Mouse (Mus musculus): ENCODE results near the gene Zfp189. TPM values are rescaled to one million over a fixed set of nuclear protein-coding genes. Genes with fewer than 3 reads are reported as not detected.

Gene Zfp189
- polyA plus RNA-seq, 1 experiment from 2014 or later = 7.0 TPM

DNA sequence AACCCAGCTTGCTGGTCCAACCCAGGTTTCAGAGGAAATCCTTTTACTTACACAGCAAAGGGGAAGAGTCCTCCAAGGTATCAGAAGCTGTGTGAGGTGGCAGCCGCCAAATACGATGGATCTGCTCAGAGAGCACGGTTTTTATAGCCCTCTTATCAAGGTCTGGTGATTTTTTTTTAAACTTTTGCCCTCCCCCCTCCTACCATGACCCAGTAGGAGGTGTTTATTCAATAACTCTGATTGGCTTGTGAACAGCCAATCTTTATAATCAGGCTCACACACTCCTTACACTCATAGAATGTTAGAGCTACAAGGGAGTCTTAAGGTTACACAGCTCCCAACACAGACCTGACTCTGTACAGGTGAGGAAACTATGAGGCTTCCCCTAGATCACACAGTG lies 28.4 kb downstream of the Zfp189 start, which contains the start of gene Aldob:
TSS of gene Aldob (minus strand) at position 164 of the 400 bp plus-strand sequence.
- H3K9me3 ChIP-seq (replicated peaks; ENCODE audit: control insufficient read depth, low read length) = no peaks in the 10 kb centered on the region
- H3K36me3 ChIP-seq (ENCODE audit: control insufficient read depth, insufficient read depth) = no peaks in the 10 kb centered on the region
- no peaks in the 10 kb centered on the region for H3K27me3 ChIP-seq (ENCODE audit: control insufficient read depth, insufficient read depth, low read length)
- WGBS = 27% methylated on average over 3 of the region's 3 CpGs
- H3K4me1 ChIP-seq (ENCODE audit: control insufficient read depth, insufficient read depth, low read length) = no peaks in the 10 kb centered on the region
- H3K27ac ChIP-seq (ENCODE audit: low read length) = no peak within 1 kb of the TSS
- no peak within 1 kb of the TSS for H3K4me3 ChIP-seq (ENCODE audit: low read length)
- H3K9ac ChIP-seq (ENCODE audit: low read length) = no peak within 1 kb of the TSS
- ATAC-seq (replicated peaks; ENCODE audit: extremely low read depth, insufficient read depth, low FRiP score) = no peak
- no peak within 1 kb of the TSS for H3K4me2 ChIP-seq (ENCODE audit: low read depth, low read length)

DNA sequence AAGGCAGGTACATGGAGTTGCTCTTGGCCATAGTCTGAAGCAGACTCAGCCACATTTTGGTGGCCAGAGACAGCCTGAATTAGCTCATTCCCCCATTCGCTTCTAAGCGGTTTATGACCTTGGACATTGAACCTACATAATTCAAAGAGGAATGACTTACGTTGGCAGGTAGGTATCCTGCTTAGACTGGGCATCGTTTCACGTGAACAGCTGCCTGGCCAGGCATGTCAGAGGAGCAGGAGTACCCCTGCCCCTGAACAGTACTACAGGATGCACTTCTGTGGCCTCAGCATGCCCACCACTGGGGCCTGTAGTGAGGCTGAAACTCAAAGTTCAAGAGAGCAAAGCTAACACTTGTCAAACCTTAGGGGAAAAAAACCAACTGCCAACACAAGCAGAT lies 32.4 kb downstream of the Zfp189 start:
- no peak overlapping the region for H3K4me2 ChIP-seq (ENCODE audit: low read depth, low read length)
- no peaks in the 10 kb centered on the region for H3K36me3 ChIP-seq (ENCODE audit: control insufficient read depth, insufficient read depth)
- no peak overlapping the region for H3K9ac ChIP-seq (ENCODE audit: low read length)
- no peaks in the 10 kb centered on the region for H3K4me1 ChIP-seq (ENCODE audit: control insufficient read depth, insufficient read depth, low read length)
- ATAC-seq (replicated peaks; ENCODE audit: extremely low read depth, insufficient read depth, low FRiP score) = no peak
- no peaks in the 10 kb centered on the region for H3K9me3 ChIP-seq (replicated peaks; ENCODE audit: control insufficient read depth, low read length)
- no peaks in the 10 kb centered on the region for H3K27me3 ChIP-seq (ENCODE audit: control insufficient read depth, insufficient read depth, low read length)
- no peak overlapping the region for H3K27ac ChIP-seq (ENCODE audit: low read length)
- WGBS = 78% methylated on average over 5 of the region's 5 CpGs
- no peak overlapping the region for H3K4me3 ChIP-seq (ENCODE audit: low read length)

- Histone ChIP-seq H3K9ac (ENCODE audit: low read length) (no peak overlapping the region), H3K4me1 (ENCODE audit: control insufficient read depth, insufficient read depth, low read length) (no peaks in the 10 kb centered on the region), H3K4me2 (ENCODE audit: low read depth, low read length) (no peak overlapping the region), H3K27ac (ENCODE audit: low read length) (no peak overlapping the region), H3K9me3 (replicated peaks; ENCODE audit: control insufficient read depth, low read length) (no peaks in the 10 kb centered on the region), H3K36me3 (ENCODE audit: control insufficient read depth, insufficient read depth) (no peaks in the 10 kb centered on the region), H3K4me3 (ENCODE audit: low read length) (no peak overlapping the region), H3K27me3 (ENCODE audit: control insufficient read depth, insufficient read depth, low read length) (no peaks in the 10 kb centered on the region)
- ATAC-seq (replicated peaks; ENCODE audit: extremely low read depth, insufficient read depth, low FRiP score) = no peak
- 86% methylated on average over 7 of the region's 7 CpGs for WGBS
Measured at GRCm38 (mm10) chr4:49557375-49557774, 36.4 kb downstream of the Zfp189 start.

- H3K27ac ChIP-seq (ENCODE audit: low read length) = no peak overlapping the region
- H3K9me3 ChIP-seq (replicated peaks; ENCODE audit: control insufficient read depth, low read length) = no peaks in the 10 kb centered on the region
- no peak overlapping the region for H3K9ac ChIP-seq (ENCODE audit: low read length)
- no peak overlapping the region for H3K4me2 ChIP-seq (ENCODE audit: low read depth, low read length)
- no peaks in the 10 kb centered on the region for H3K27me3 ChIP-seq (ENCODE audit: control insufficient read depth, insufficient read depth, low read length)
- H3K36me3 ChIP-seq (ENCODE audit: control insufficient read depth, insufficient read depth) = no peaks in the 10 kb centered on the region
- WGBS = 37% methylated on average over 2 of the region's 2 CpGs
- no peak overlapping the region for H3K4me3 ChIP-seq (ENCODE audit: low read length)
- no peaks in the 10 kb centered on the region for H3K4me1 ChIP-seq (ENCODE audit: control insufficient read depth, insufficient read depth, low read length)
- ATAC-seq (replicated peaks; ENCODE audit: extremely low read depth, insufficient read depth, low FRiP score) = no peak
Measured at GRCm38 (mm10) chr4:49558181-49558580, 37.2 kb downstream of the Zfp189 start.

GRCm38 (mm10) chr4:49559915-49560772 lies 39.2 kb downstream of the Zfp189 start:
- no peaks in the 10 kb centered on the region for H3K36me3 ChIP-seq (ENCODE audit: control insufficient read depth, insufficient read depth)
- no peak overlapping the region for H3K9ac ChIP-seq (ENCODE audit: low read length)
- no peak overlapping the region for H3K4me2 ChIP-seq (ENCODE audit: low read depth, low read length)
- H3K27ac ChIP-seq (ENCODE audit: low read length) = no peak overlapping the region
- H3K4me3 ChIP-seq (ENCODE audit: low read length) = no peak overlapping the region
- no peaks in the 10 kb centered on the region for H3K27me3 ChIP-seq (ENCODE audit: control insufficient read depth, insufficient read depth, low read length)
- no peaks in the 10 kb centered on the region for H3K4me1 ChIP-seq (ENCODE audit: control insufficient read depth, insufficient read depth, low read length)
- H3K9me3 ChIP-seq (replicated peaks; ENCODE audit: control insufficient read depth, low read length) = no peaks in the 10 kb centered on the region
- 54% methylated on average over 20 of the region's 20 CpGs for WGBS
- ATAC-seq (replicated peaks; ENCODE audit: extremely low read depth, insufficient read depth, low FRiP score) = peak; percentile 58

DNA sequence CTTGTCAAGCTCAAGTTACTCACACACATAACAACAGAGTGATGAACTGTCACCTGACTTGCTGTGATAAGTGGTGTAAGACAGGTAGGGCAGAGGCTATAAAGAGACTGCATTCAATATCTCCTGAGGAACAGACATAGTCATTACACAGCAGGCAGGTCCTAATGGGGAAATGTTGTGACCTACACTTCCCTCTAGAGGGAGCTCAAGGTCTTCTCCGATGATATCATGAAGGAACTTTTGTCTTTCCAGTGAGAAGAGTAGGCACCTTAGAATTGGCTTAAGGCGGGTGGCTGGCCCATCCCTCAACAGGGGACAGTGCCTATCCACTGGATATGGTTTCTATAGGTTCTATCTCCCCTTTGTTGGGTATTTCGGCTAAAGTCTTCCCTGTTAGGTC lies 46.6 kb downstream of the Zfp189 start:
- no peaks in the 10 kb centered on the region for H3K36me3 ChIP-seq (ENCODE audit: control insufficient read depth, insufficient read depth)
- no peak overlapping the region for H3K9ac ChIP-seq (ENCODE audit: low read length)
- H3K27ac ChIP-seq (ENCODE audit: low read length) = no peak overlapping the region
- no peaks in the 10 kb centered on the region for H3K4me1 ChIP-seq (ENCODE audit: control insufficient read depth, insufficient read depth, low read length)
- peak; percentile 37; the same call in 1 of the 2 replicates for ATAC-seq (replicated peaks; ENCODE audit: extremely low read depth, insufficient read depth, low FRiP score)
- H3K27me3 ChIP-seq (ENCODE audit: control insufficient read depth, insufficient read depth, low read length) = no peaks in the 10 kb centered on the region
- H3K4me2 ChIP-seq (ENCODE audit: low read depth, low read length) = no peak overlapping the region
- no peak overlapping the region for H3K4me3 ChIP-seq (ENCODE audit: low read length)
- H3K9me3 ChIP-seq (replicated peaks; ENCODE audit: control insufficient read depth, low read length) = no peaks in the 10 kb centered on the region
- 11% methylated on average over 3 of the region's 3 CpGs for WGBS

DNA sequence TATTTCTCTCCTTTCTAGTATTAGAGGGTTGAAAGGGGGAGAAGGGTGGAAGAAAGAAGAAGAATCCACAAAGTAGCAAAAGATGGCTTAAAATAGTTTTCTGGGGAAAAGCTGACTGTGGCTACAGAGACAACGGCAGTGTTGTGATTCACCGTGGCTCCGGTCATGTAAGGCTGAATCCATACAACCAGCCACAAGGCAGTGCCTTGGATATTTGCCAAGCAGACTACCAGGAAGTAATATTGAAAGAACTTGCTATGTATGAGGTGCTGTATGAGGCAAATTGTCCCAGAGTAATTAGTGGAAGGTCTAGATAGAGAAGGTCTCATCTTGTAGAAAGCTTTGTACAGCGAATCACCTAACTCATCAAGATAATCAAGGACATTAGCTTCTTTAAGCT lies 51.2 kb downstream of the Zfp189 start:
- H3K27me3 ChIP-seq (ENCODE audit: control insufficient read depth, insufficient read depth, low read length) = no peaks in the 10 kb centered on the region
- 73% methylated on average over 4 of the region's 4 CpGs for WGBS
- no peak overlapping the region for H3K4me3 ChIP-seq (ENCODE audit: low read length)
- no peaks in the 10 kb centered on the region for H3K9me3 ChIP-seq (replicated peaks; ENCODE audit: control insufficient read depth, low read length)
- ATAC-seq (replicated peaks; ENCODE audit: extremely low read depth, insufficient read depth, low FRiP score) = no peak
- H3K36me3 ChIP-seq (ENCODE audit: control insufficient read depth, insufficient read depth) = no peaks in the 10 kb centered on the region
- H3K4me1 ChIP-seq (ENCODE audit: control insufficient read depth, insufficient read depth, low read length) = no peaks in the 10 kb centered on the region
- no peak overlapping the region for H3K9ac ChIP-seq (ENCODE audit: low read length)
- H3K27ac ChIP-seq (ENCODE audit: low read length) = no peak overlapping the region
- no peak overlapping the region for H3K4me2 ChIP-seq (ENCODE audit: low read depth, low read length)

Other genes starting within 250 kb of the Zfp189 start
- gene Acnat2, start 113.0 kb upstream of the Zfp189 start, polyA plus RNA-seq (2015; fragmentation: Nextera tagmentation; extraction: Ambion mirVana) = not detected in 2 replicates
- not detected in 2 replicates for gene Acnat1, start 47.3 kb upstream of the Zfp189 start, polyA plus RNA-seq (2015; fragmentation: Nextera tagmentation; extraction: Ambion mirVana)
- gene Baat, start 14.6 kb upstream of the Zfp189 start, polyA plus RNA-seq (2015; fragmentation: Nextera tagmentation; extraction: Ambion mirVana) = 0.09 and 0.16 TPM in 2 replicates
- 59.0 and 69.5 TPM in 2 replicates for gene Mrpl50, start 83 bp upstream of the Zfp189 start, polyA plus RNA-seq (2015; fragmentation: Nextera tagmentation; extraction: Ambion mirVana)
- gene Aldob, start 28.4 kb downstream of the Zfp189 start, polyA plus RNA-seq (2015; fragmentation: Nextera tagmentation; extraction: Ambion mirVana) = 0.46 and 1.9 TPM in 2 replicates
- 53.8 and 63.3 TPM in 2 replicates for gene Tmem246, start 76.7 kb downstream of the Zfp189 start, polyA plus RNA-seq (2015; fragmentation: Nextera tagmentation; extraction: Ambion mirVana)
- gene Rnf20, start 110.8 kb downstream of the Zfp189 start, polyA plus RNA-seq (2015; fragmentation: Nextera tagmentation; extraction: Ambion mirVana) = 22.0 and 22.1 TPM in 2 replicates
- not detected in 2 replicates for gene Ppp3r2, start 160.8 kb downstream of the Zfp189 start, polyA plus RNA-seq (2015; fragmentation: Nextera tagmentation; extraction: Ambion mirVana)